Mouse (Mus musculus) hindbrain, embryonic 14.5 days (tissue): ENCODE data around the gene Hus1b. TPM values are rescaled to one million over a fixed set of nuclear protein-coding genes. Genes with fewer than 3 reads are reported as not detected.
A peak's percentile ranks its signal among the peaks of the same experiment; 100 is the strongest.

Experiments used
- ATAC-seq: fragments of 200-750 bp; cut with Nextera tagmentation; 2 replicates; pipeline ENCODE4 v1.8.0; 2017; ENCODE audit warnings: moderate number of reproducible peaks, mild to moderate bottlenecking, moderate TSS enrichment, moderate library complexity; ENCODE audit not compliant: low FRiP score
- DNase-seq: peaks from one replicate; pipeline ENCODE4 v3.0.0-alpha.2; 2015; ENCODE audit warnings: low spot score
- H3K27ac ChIP-seq: fragments of 300-500 bp; sonication (generic); 2 replicates; pipeline ENCODE4 v1.5.1; 2014; ENCODE audit warnings: mild to moderate bottlenecking, moderate library complexity
- H3K27me3 ChIP-seq: fragments of 300-500 bp; sonication (generic); 2 replicates; pipeline ENCODE4 v1.6.1; 2014; ENCODE audit warnings: mild to moderate bottlenecking, low read length, mixed read lengths; ENCODE audit not compliant: control insufficient read depth, insufficient read depth
- H3K36me3 ChIP-seq: fragments of 300-500 bp; sonication (generic); replicated peaks from 2 replicates; pipeline ENCODE4 v1.6.1; 2014; ENCODE audit not compliant: control insufficient read depth, insufficient read depth
- H3K4me1 ChIP-seq: fragments of 300-500 bp; sonication (generic); replicated peaks from 2 replicates; pipeline ENCODE4 v1.6.1; 2014; ENCODE audit warnings: antibody characterized with exemption, low read length, mixed read lengths; ENCODE audit not compliant: control insufficient read depth, insufficient read depth
- H3K4me2 ChIP-seq: fragments of 300-500 bp; sonication (generic); replicated peaks from 2 replicates; pipeline ENCODE4 v1.6.1; 2014; ENCODE audit warnings: mild to moderate bottlenecking, moderate library complexity
- H3K4me3 ChIP-seq: fragments of 300-500 bp; sonication (generic); replicated peaks from 2 replicates; pipeline ENCODE4 v1.5.1; 2014; ENCODE audit warnings: mild to moderate bottlenecking, low read length
- H3K9ac ChIP-seq: fragments of 300-500 bp; sonication (generic); 2 replicates; pipeline ENCODE4 v1.6.1; 2014
- H3K9me3 ChIP-seq: fragments of 300-500 bp; sonication (generic); 2 replicates; pipeline ENCODE4 v1.6.1; 2016; ENCODE audit warnings: low read length; ENCODE audit not compliant: control insufficient read depth
- WGBS: fragments of 180-500 bp; shearing (Covaris S2); extraction: QIAGEN DNeasy Blood & Tissue Kit; methylation state at CpG from one replicate; pipeline ENCODE4 v1.1.7; 2014; 5-methylcytosine and 5-hydroxymethylcytosine counted together
- polyA plus RNA-seq: library from polyadenylated mRNA; unstranded; fragments of >200 nt; fragmentation: Nextera tagmentation; extraction: Ambion mirVana; gene quantifications from 2 replicates; pipeline ENCODE4 v1.2.1, GENCODE M21; 2014

Gene Hus1b
- polyA plus RNA-seq, 1 experiment from 2014 or later = not detected

DNA sequence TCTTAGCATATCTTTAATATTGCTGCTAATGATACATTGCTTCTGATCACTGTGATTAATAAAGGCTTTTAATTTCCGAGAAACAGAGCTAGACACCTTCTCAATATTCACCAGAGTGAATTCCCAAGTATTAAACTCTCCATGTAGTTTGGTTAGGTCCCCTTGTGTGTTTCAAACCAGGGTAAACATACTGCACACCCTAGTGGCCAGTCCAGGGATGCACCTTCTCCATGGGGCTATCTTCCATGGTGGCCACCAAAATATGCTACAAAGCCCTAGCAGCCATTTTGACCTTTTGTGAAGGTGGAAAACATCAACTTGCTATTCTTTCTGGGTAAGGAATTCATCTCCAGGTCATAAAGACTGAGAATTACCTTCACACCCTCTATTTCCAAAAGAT is 34.1 kb upstream of the Hus1b start:
- WGBS = 69% methylated on average over 1 of the region's 1 CpGs
- no peak for DNase-seq
- Histone ChIP-seq H3K27me3 (0 out of 2 replicates have a peak, but pooled peaks cover 2% of the 10 kb centered on the region), H3K4me3 (no peak overlapping the region), H3K27ac (no peak overlapping the region), H3K36me3 (no peaks in the 10 kb centered on the region), H3K9ac (no peak overlapping the region), H3K4me2 (no peak overlapping the region), H3K9me3 (no peaks in the 10 kb centered on the region), H3K4me1 (no peaks in the 10 kb centered on the region)
- ATAC-seq = no peak

DNA sequence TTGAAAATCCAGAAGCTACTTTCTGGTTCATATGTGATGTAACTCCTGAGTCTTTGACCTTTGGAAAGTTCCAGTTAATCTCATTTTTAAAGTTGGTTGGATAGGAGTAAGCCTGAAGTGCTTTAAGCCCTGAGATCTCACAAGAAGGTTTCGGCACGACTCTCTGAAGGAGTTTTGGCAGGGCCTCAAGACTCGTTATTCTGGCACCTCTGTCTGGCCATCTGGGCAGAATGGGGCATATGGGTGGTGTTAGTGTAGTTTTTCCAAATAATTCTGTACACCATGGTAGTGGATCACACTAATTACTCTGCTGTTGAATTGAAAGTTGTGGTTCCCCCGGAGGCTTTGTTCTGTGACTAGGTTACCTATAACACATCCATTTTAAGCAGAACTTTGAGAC is 30.7 kb upstream of the Hus1b start:
- 71% methylated on average over 4 of the region's 4 CpGs for WGBS
- no peaks in the 10 kb centered on the region for H3K9me3 ChIP-seq
- no peak overlapping the region for H3K27ac ChIP-seq
- H3K4me2 ChIP-seq = no peak overlapping the region
- no peaks in the 10 kb centered on the region for H3K27me3 ChIP-seq
- H3K9ac ChIP-seq = no peak overlapping the region
- no peak for ATAC-seq
- no peak overlapping the region for H3K4me3 ChIP-seq
- H3K36me3 ChIP-seq = no peaks in the 10 kb centered on the region
- no peak for DNase-seq
- H3K4me1 ChIP-seq = peaks cover 5% of the 10 kb centered on the region; the same call in 1 of the 2 replicates

DNA sequence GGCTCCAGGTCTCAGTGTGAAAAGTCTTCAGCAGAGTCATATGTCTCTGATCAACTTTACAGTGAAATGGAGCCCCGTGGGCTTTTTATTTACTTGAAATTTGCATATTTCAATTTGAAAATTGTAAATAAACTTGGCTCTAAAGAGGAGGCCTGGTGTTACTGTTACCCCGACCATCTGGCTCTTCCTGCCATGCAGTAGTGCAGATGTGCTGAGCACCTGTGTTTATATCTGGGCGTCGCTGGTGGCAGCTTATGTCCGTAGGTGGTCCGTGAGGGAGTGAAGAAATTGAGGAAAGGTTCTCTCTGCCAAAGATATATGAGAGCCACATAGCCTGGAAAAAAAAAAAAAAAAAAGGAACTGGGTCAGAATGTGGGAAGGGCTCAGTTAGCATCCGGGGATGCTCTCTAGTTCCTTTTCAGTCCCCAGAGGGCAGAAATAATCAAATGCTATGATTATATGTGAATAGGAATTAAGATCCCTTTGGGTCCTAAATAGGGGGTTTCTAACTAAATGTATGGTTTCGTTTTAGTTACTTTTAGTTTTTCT is 29.1 kb upstream of the Hus1b start:
- WGBS = 57% methylated on average over 8 of the region's 8 CpGs
- ATAC-seq = no peak
- no peaks in the 10 kb centered on the region for H3K36me3 ChIP-seq

DNA sequence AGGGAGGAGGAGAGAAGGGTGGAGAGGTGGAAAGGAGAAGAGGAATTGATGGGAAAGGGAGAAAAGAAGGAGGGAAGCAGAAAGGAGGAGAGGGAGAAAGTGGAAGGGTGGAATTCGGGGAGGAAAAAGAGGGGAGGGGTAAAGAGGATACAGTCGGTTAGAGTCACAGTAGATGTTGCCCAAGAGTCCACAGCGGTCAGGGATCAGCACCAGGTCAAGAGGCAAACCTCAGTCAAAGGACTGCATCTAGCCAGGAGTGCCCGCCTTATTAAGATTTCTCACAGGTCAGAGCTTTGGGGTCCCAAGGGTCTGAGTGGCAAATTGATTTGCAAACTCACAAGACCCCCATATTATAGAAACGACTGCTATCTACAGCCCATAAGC is 26.7 kb upstream of the Hus1b start:
- Histone ChIP-seq H3K9ac (peak overlapping the region; percentile 92), H3K4me1 (peaks cover 10% of the 10 kb centered on the region), H3K9me3 (no peaks in the 10 kb centered on the region), H3K27me3 (no peaks in the 10 kb centered on the region), H3K36me3 (no peaks in the 10 kb centered on the region), H3K4me3 (peak overlapping the region; percentile 88), H3K27ac (no peak overlapping the region), H3K4me2 (peak overlapping the region; percentile 49)
- DNase-seq (no peak), ATAC-seq (peak; percentile 44; the same call in 1 of the 2 replicates)
- 18% methylated on average over 5 of the region's 5 CpGs for WGBS

More for the DNA sequence above, 29.1 kb upstream of the Hus1b start:
- Histone ChIP-seq H3K9me3 (no peaks in the 10 kb centered on the region), H3K9ac (no peak overlapping the region), H3K27me3 (no peaks in the 10 kb centered on the region), H3K4me3 (no peak overlapping the region), H3K27ac (no peak overlapping the region), H3K4me2 (no peak overlapping the region), H3K4me1 (peaks cover 10% of the 10 kb centered on the region)
- DNase-seq = no peak

DNA sequence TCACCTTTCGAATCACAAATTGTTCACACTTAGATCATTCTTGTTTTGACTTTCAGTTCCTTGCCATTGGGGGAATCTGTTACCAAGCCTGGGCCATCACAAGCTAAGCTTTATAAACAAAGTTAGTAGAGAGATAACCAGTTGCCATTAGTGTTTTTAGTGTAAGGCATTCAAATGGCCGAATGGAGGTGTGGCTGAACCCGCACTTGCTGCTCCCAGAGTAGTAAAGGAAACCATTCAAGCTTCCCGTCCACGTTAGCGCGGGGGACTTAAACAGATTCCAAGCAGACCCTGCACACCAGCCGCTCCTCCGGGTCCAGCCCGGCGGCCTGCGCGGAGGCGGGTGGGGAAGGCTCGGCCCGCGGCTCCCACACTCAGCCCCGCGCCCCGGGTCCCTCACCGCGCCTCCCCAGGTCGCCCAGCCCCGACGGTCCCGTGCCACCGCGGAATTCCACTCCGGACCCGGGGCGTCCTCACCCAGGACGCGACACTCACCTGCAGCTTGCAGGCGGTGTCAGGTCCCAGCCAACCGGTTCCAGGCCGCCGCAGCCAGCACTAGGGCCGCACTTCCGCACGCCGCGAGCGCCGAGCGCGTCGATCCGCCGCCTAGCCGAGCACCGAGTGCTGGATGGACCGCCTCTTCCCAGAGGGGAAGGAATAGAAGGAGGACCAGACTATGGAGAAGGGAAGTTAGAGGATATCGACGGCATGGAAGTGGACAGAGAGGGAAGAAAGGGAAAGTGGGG is 26.1 kb upstream of the Hus1b start, which contains the start of the genes Exoc2 and Gm5447:
Exoc2 (minus strand) TSS at position 593 of the 746 bp plus-strand sequence.
Gm5447 (plus strand) TSS at position 704 of the 746 bp plus-strand sequence.
- Histone ChIP-seq H3K4me1 (peaks cover 10% of the 10 kb centered on the region), H3K27ac (peak within 1 kb of the TSS; percentile 84), H3K9ac (peak within 1 kb of the TSS; percentile 92), H3K27me3 (no peaks in the 10 kb centered on the region), H3K4me3 (peak within 1 kb of the TSS; percentile 88), H3K36me3 (no peaks in the 10 kb centered on the region), H3K4me2 (peak within 1 kb of the TSS; percentile 49), H3K9me3 (no peaks in the 10 kb centered on the region)
- DNase-seq = peak; percentile 86
- under 1% methylated on average over 48 of the region's 54 CpGs for WGBS
- peak; percentile 99 for ATAC-seq

DNA sequence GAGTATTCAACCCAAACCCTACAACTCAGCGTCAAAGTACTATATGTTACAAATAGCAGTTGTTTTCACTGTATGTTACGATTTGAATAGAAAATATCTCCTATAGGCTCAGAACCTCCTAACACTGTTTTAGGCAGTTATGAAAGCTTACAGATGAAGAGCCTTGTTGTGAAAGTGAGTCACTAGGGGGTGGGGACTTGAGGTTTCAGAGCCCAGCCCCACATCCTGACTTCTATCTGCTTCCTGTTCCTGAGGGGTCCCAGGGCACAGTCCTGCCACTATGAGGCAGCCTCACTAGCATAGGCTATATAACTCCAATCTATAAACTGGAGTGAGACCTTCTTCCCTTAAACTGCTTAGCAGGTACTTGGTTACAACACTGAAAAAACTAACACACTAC is 24.5 kb upstream of the Hus1b start:
- Histone ChIP-seq H3K4me1 (peaks cover 13% of the 10 kb centered on the region), H3K4me2 (no peak overlapping the region), H3K27me3 (no peaks in the 10 kb centered on the region), H3K9me3 (no peaks in the 10 kb centered on the region), H3K4me3 (no peak overlapping the region), H3K36me3 (no peaks in the 10 kb centered on the region), H3K9ac (no peak overlapping the region), H3K27ac (no peak overlapping the region)
- ATAC-seq = no peak
- DNase-seq = no peak
- 91% methylated on average over 2 of the region's 2 CpGs for WGBS

DNA sequence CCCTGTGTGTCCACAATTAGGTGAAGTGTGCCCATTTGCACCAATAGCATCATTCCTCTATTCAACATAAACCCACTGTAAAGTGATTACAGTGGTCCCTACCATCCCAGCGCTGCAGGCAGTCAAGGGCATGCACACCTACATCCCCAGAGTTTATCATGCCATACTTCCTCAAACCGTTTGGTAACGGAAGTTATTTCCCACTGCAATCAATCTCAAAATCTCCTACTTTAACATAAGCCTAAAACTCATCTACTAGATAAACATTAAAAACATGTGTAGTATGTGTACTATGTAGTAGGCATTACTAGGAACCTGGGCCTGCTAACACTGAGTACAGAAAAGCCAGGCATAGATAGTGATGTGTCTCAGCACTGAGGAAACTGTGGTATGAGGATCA is 23.5 kb upstream of the Hus1b start:
- ATAC-seq = no peak
- Histone ChIP-seq H3K27me3 (no peaks in the 10 kb centered on the region), H3K9me3 (no peaks in the 10 kb centered on the region), H3K36me3 (no peaks in the 10 kb centered on the region), H3K4me3 (no peak overlapping the region), H3K9ac (no peak overlapping the region), H3K4me2 (no peak overlapping the region), H3K4me1 (peaks cover 22% of the 10 kb centered on the region), H3K27ac (no peak overlapping the region)
- no peak for DNase-seq
- WGBS = 91% methylated on average over 3 of the region's 3 CpGs

DNA sequence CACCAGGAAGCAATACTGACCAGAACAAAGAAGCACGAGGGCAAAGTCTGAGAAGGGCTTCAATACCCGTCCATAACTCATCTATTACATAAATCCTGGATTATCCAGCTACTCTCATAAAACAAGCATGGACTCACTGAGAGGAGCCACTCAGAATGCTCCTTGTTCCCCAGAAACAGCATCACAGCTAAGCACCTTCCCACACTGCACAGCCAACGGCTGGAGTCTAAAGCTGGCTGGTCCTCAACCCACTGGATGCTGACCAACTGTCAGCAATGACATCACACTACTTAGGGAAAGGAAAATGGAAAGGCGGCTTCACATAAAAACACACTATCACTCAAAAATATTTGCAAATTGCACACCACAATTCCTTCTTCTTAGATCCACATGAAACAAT is 20.8 kb upstream of the Hus1b start:
- Histone ChIP-seq H3K4me3 (no peak overlapping the region), H3K9ac (no peak overlapping the region), H3K9me3 (no peaks in the 10 kb centered on the region), H3K36me3 (no peaks in the 10 kb centered on the region), H3K27ac (no peak overlapping the region), H3K4me2 (no peak overlapping the region), H3K27me3 (no peaks in the 10 kb centered on the region), H3K4me1 (peaks cover 17% of the 10 kb centered on the region)
- ATAC-seq = no peak
- WGBS = 75% methylated on average over 4 of the region's 4 CpGs
- no peak for DNase-seq

DNA sequence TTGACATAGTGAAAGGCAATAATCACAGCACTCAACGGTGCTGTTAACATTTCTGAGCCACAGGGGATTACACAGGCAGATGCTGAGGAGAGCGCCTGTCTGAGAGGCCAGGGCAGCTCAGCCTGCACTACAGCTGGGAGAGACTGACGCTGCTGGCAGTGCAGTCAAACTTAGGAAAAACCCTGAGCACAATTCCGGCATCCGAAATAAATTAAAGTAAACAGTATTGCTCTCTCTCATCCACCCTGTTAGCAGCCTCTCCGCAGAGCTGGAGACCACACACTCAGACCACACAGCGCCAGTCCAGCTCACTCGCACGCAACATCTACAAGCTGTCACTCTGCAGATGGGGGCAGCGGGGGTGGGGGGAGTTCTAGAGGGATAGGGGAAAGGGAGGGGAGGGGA is 18.9 kb upstream of the Hus1b start:
- 7% methylated on average over 10 of the region's 10 CpGs for WGBS

More for the DNA sequence above, 18.9 kb upstream of the Hus1b start:
- Histone ChIP-seq H3K4me3 (no peak overlapping the region), H3K27ac (peak overlapping the region; percentile 41; the same call in 1 of the 2 replicates), H3K4me1 (peaks cover 12% of the 10 kb centered on the region), H3K36me3 (no peaks in the 10 kb centered on the region), H3K9me3 (no peaks in the 10 kb centered on the region), H3K9ac (peak overlapping the region; percentile 18; the same call in 1 of the 2 replicates), H3K4me2 (peak overlapping the region; percentile 16), H3K27me3 (no peaks in the 10 kb centered on the region)
- ATAC-seq (peak; percentile 58; the same call in 1 of the 2 replicates), DNase-seq (peak; percentile 32)
